8 mouse cellular contexts compared by ENCODE assay signal in the genomic region with DNA sequence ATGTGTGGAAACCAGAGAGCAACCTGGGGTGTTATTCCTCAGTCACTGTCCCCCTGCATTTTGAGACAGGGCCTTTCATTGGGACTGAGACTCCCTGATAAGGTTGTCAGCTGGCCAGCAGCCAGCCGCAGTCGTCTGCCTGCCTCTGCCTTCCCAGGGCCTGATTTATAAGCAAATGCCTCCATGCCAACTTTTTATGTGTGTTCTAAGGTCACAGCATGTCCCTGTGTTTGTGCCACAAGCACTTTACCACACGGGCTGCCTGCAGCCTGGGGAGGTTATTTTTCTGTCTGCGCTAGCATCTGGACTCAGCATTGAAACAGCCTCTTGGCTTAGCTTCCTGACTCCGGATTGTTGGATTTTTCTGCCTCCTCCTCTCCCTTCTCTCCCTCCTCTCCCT. TPM values are rescaled to one million over a fixed set of nuclear protein-coding genes. Genes with fewer than 3 reads are reported as not detected.
DNase-seq lines count a peak whose midpoint lies in the region; ATAC-seq and TF ChIP-seq lines count a peak whose summit lies in the region.

No protein-coding gene starts in this region.

- 43% methylated on average over 5 of the region's 5 CpGs for WGBS in liver, embryonic 16.5 days (ENCODE audit: insufficient replicate concordance)
- 47% methylated on average over 5 of the region's 5 CpGs for WGBS in liver, embryonic 11.5 days
- 20% methylated on average over 5 of the region's 5 CpGs for WGBS in heart, embryonic 13.5 days

- H3K9ac ChIP-seq in liver, embryonic 16.5 days (ENCODE audit: low read depth, low read length), result no peak overlapping the region
- H3K9ac ChIP-seq in liver, embryonic 11.5 days (ENCODE audit: low read depth, low read length), result no peak overlapping the region
- H3K9ac ChIP-seq in heart, embryonic 13.5 days, result peak overlapping the region; percentile 63

- TF ChIP-seq CTCF in cortical plate, adult 2 months (IDR thresholded peaks at IDR 0.05; ENCODE audit: extremely low read depth, insufficient read depth, low read length), result no peak

- no peak for TF ChIP-seq POLR2A in cortical plate, adult 2 months (IDR thresholded peaks at IDR 0.05; ENCODE audit: extremely low read depth, insufficient read depth, low read length)

- H3K27me3 ChIP-seq in liver, embryonic 16.5 days (ENCODE audit: control insufficient read depth, insufficient read depth, low read depth, low read length), result no peaks in the 10 kb centered on the region
- H3K27me3 ChIP-seq in liver, embryonic 11.5 days (replicated peaks; ENCODE audit: control insufficient read depth, insufficient read depth, low read length), result no peaks in the 10 kb centered on the region
- no peaks in the 10 kb centered on the region for H3K27me3 ChIP-seq in heart, embryonic 13.5 days (replicated peaks)

- H3K9me3 ChIP-seq in liver, embryonic 16.5 days (replicated peaks; ENCODE audit: control insufficient read depth, low read length), result no peaks in the 10 kb centered on the region
- no peaks in the 10 kb centered on the region for H3K9me3 ChIP-seq in liver, embryonic 11.5 days (ENCODE audit: control insufficient read depth, low read length)
- H3K9me3 ChIP-seq in heart, embryonic 13.5 days, result no peaks in the 10 kb centered on the region

- 0 out of 2 replicates have a peak, but pooled peaks have one; percentile 8 for ATAC-seq in liver, embryonic 16.5 days (ENCODE audit: low read depth)
- no peak for ATAC-seq in liver, embryonic 11.5 days (replicated peaks; ENCODE audit: low FRiP score)
- ATAC-seq in heart, embryonic 13.5 days (ENCODE audit: extremely low read depth, insufficient number of reproducible peaks, low FRiP score, low TSS enrichment), result no peak

- H3K27ac ChIP-seq in liver, embryonic 16.5 days (ENCODE audit: low read length), result no peak overlapping the region; the same call in 1 of the 2 replicates
- H3K27ac ChIP-seq in liver, embryonic 11.5 days (ENCODE audit: low read depth, low read length), result no peak overlapping the region
- peak overlapping the region; percentile 66 for H3K27ac ChIP-seq in cortical plate, adult 2 months (ENCODE audit: insufficient read depth, low read length)
- peak overlapping the region; percentile 88 for H3K27ac ChIP-seq in heart, embryonic 13.5 days (replicated peaks)

- H3K36me3 ChIP-seq in liver, embryonic 16.5 days (ENCODE audit: control insufficient read depth, insufficient read depth), result no peaks in the 10 kb centered on the region
- no peaks in the 10 kb centered on the region for H3K36me3 ChIP-seq in liver, embryonic 11.5 days (ENCODE audit: control insufficient read depth, insufficient read depth, low read length)
- H3K36me3 ChIP-seq in heart, embryonic 13.5 days, result peaks cover 10% of the 10 kb centered on the region; the same call in 1 of the 2 replicates

- H3K4me3 ChIP-seq in liver, embryonic 16.5 days (ENCODE audit: low read depth, low read length), result no peak overlapping the region
- no peak overlapping the region for H3K4me3 ChIP-seq in liver, embryonic 11.5 days (ENCODE audit: low read depth, low read length)
- H3K4me3 ChIP-seq in cortical plate, adult 2 months (ENCODE audit: insufficient read depth, low read length), result no peak overlapping the region
- no peak overlapping the region for H3K4me3 ChIP-seq in heart, embryonic 13.5 days

- H3K4me2 ChIP-seq in liver, embryonic 16.5 days (ENCODE audit: low read depth, low read length), result no peak overlapping the region
- H3K4me2 ChIP-seq in liver, embryonic 11.5 days, result no peak overlapping the region
- H3K4me2 ChIP-seq in heart, embryonic 13.5 days, result peak overlapping the region; percentile 26; the same call in 1 of the 2 replicates

- no peak for DNase-seq in liver, embryonic 11.5 days (ENCODE audit: low spot score)
- DNase-seq in layer of hippocampus, adult 9-11 months, result peak; percentile 42
- DNase-seq in urinary bladder, adult 18-20 months (ENCODE audit: low spot score in 2 of 2), result no peak
- no peak for DNase-seq in left cerebral cortex, adult 18-20 months (ENCODE audit: low spot score in 2 of 2)
- DNase-seq in spleen, postnatal 14 days (ENCODE audit: low spot score in 2 of 2), result no peak

- H3K4me1 ChIP-seq in liver, embryonic 16.5 days (ENCODE audit: control insufficient read depth, low read depth, low read length), result peaks cover 6% of the 10 kb centered on the region; the same call in 1 of the 2 replicates
- peaks cover 18% of the 10 kb centered on the region for H3K4me1 ChIP-seq in liver, embryonic 11.5 days (replicated peaks; ENCODE audit: control insufficient read depth, insufficient read depth, low read length)
- H3K4me1 ChIP-seq in cortical plate, adult 2 months (ENCODE audit: control insufficient read depth, insufficient read depth, low read length), result peaks cover 13% of the 10 kb centered on the region
- H3K4me1 ChIP-seq in heart, embryonic 13.5 days, result peaks cover 52% of the 10 kb centered on the region

RNA-seq across cellular contexts. Expression of a gene that starts 47.9 kb away (rescaled TPM):
- 3.2 and 3.7 TPM in 2 replicates for polyA plus RNA-seq in liver, embryonic 16.5 days (2015; fragmentation: Nextera tagmentation; extraction: Ambion mirVana)
- 8.2 and 8.4 TPM in 2 replicates for polyA plus RNA-seq in liver, embryonic 11.5 days (2014; fragmentation: Nextera tagmentation; extraction: Ambion mirVana)
- 30.3 and 35.1 TPM in 2 replicates for polyA plus RNA-seq in cortical plate, adult 2 months (2012; rRNA removed)
- 6.8 and 8.2 TPM in 2 replicates for polyA plus RNA-seq in heart, embryonic 13.5 days (2015; fragmentation: Nextera tagmentation; extraction: Ambion mirVana)
- total RNA-seq in left cerebral cortex, adult 18-20 months (2021), result 10 to 100 TPM; 34.4 to 35.5 TPM

Comparison
In these comparisons a context has a peak if more than half of its experiments do, and no peak if none do; other contexts are left out.
1. H3K27ac ChIP-seq: peak in cortical plate, adult 2 months (single experiment) and heart, embryonic 13.5 days (single experiment); none in liver, embryonic 16.5 days (single experiment) and liver, embryonic 11.5 days (single experiment).